Mouse (Mus musculus): Measurements from ENCODE around the gene Cenpa. TPM values are rescaled to one million over a fixed set of nuclear protein-coding genes. Genes with fewer than 3 reads are reported as not detected.

Gene Cenpa
- polyA plus RNA-seq, 1 experiment from 2014 or later = 292 TPM

DNA sequence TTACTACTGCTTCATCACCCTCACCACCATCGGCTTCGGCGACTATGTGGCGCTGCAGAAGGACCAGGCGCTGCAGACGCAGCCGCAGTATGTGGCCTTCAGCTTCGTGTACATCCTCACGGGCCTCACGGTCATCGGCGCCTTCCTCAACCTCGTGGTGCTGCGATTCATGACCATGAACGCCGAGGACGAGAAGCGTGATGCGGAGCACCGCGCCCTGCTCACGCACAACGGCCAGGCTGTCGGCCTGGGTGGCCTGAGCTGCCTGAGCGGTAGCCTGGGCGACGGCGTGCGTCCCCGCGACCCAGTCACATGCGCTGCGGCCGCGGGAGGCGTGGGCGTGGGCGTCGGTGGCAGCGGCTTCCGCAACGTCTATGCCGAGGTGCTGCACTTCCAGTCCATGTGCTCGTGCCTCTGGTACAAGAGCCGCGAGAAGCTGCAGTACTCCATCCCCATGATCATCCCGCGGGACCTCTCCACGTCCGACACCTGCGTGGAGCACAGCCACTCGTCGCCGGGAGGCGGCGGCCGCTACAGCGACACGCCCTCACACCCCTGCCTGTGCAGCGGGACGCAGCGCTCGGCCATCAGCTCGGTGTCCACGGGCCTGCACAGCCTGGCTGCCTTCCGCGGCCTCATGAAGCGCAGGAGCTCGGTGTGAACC, 44.3 kb upstream of the Cenpa start:
- peak; percentile 34; the same call in 1 of the 2 replicates for ATAC-seq (replicated peaks; ENCODE audit: low FRiP score, low TSS enrichment, low read depth)
- Histone ChIP-seq H3K27me3 (replicated peaks; ENCODE audit: control insufficient read depth, insufficient read depth, low read length) (peaks cover 10% of the 10 kb centered on the region; the same call in 1 of the 2 replicates), H3K4me2 (ENCODE audit: low read length) (peak overlapping the region; percentile 47), H3K4me3 (ENCODE audit: low read depth, low read length) (peak overlapping the region; percentile 27), H3K27ac (ENCODE audit: low read depth) (no peak overlapping the region), H3K9ac (ENCODE audit: low read length) (no peak overlapping the region), H3K4me1 (replicated peaks; ENCODE audit: control insufficient read depth, insufficient read depth, low read length) (peaks cover 25% of the 10 kb centered on the region), H3K9me3 (ENCODE audit: control insufficient read depth, low read length) (no peaks in the 10 kb centered on the region), H3K36me3 (ENCODE audit: control insufficient read depth, insufficient read depth, low read length) (no peaks in the 10 kb centered on the region)
- DNase-seq (ENCODE audit: low spot score) = peak; percentile 70
- WGBS = 11% methylated on average over 69 of the region's 69 CpGs

- Histone ChIP-seq H3K27me3 (replicated peaks; ENCODE audit: control insufficient read depth, insufficient read depth, low read length) (peaks cover 10% of the 10 kb centered on the region; the same call in 1 of the 2 replicates), H3K9me3 (ENCODE audit: control insufficient read depth, low read length) (no peaks in the 10 kb centered on the region), H3K4me1 (replicated peaks; ENCODE audit: control insufficient read depth, insufficient read depth, low read length) (peaks cover 20% of the 10 kb centered on the region), H3K27ac (ENCODE audit: low read depth) (no peak overlapping the region), H3K36me3 (ENCODE audit: control insufficient read depth, insufficient read depth, low read length) (no peaks in the 10 kb centered on the region), H3K4me2 (ENCODE audit: low read length) (peak overlapping the region; percentile 47), H3K4me3 (ENCODE audit: low read depth, low read length) (peak overlapping the region; percentile 27), H3K9ac (ENCODE audit: low read length) (peak overlapping the region; percentile 22; the same call in 1 of the 2 replicates)
- 11% methylated on average over 10 of the region's 10 CpGs for WGBS
- no peak for DNase-seq (ENCODE audit: low spot score)
- ATAC-seq (replicated peaks; ENCODE audit: low FRiP score, low TSS enrichment, low read depth) = 0 out of 2 replicates have a peak, but pooled peaks have one; percentile 2
These were observed 43.8 kb upstream of the Cenpa start for GRCm38 (mm10) chr5:30622841-30623185.

- no peaks in the 10 kb centered on the region for H3K9me3 ChIP-seq (ENCODE audit: control insufficient read depth, low read length)
- peaks cover 15% of the 10 kb centered on the region; the same call in 1 of the 2 replicates for H3K4me1 ChIP-seq (replicated peaks; ENCODE audit: control insufficient read depth, insufficient read depth, low read length)
- no peaks in the 10 kb centered on the region for H3K36me3 ChIP-seq (ENCODE audit: control insufficient read depth, insufficient read depth, low read length)
- ATAC-seq (replicated peaks; ENCODE audit: low FRiP score, low TSS enrichment, low read depth) = no peak
- H3K9ac ChIP-seq (ENCODE audit: low read length) = no peak overlapping the region; the same call in 1 of the 2 replicates
- no peak overlapping the region for H3K4me3 ChIP-seq (ENCODE audit: low read depth, low read length)
- DNase-seq (ENCODE audit: low spot score) = no peak
- no peak overlapping the region; the same call in 1 of the 2 replicates for H3K4me2 ChIP-seq (ENCODE audit: low read length)
- WGBS = 62% methylated on average over 2 of the region's 2 CpGs
- peaks cover 10% of the 10 kb centered on the region; the same call in 1 of the 2 replicates for H3K27me3 ChIP-seq (replicated peaks; ENCODE audit: control insufficient read depth, insufficient read depth, low read length)
- no peak overlapping the region for H3K27ac ChIP-seq (ENCODE audit: low read depth)
These were observed 43.2 kb upstream of the Cenpa start for GRCm38 (mm10) chr5:30623380-30623779.

DNA sequence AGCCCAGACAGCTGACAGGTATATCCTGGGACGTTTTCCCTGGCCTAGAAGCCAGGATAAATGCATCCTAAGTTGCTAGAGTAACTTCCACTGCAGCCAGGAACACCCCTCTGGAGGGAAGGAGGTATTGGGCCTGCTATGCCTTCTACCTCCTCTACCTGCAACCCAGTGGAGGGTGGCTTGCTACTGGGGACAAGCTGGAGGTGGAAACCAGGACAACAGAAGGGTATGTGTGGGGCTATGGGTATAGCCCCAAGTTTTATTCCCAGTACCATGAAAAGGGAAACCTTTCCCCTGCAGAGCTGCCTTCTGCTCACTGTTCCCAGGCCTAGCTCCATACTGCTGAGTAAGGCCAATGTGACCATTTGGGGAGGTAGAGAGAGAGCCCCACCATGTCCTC, 42.3 kb upstream of the Cenpa start:
- no peak for ATAC-seq (replicated peaks; ENCODE audit: low FRiP score, low TSS enrichment, low read depth)
- H3K9me3 ChIP-seq (ENCODE audit: control insufficient read depth, low read length) = no peaks in the 10 kb centered on the region
- peaks cover 10% of the 10 kb centered on the region; the same call in 1 of the 2 replicates for H3K27me3 ChIP-seq (replicated peaks; ENCODE audit: control insufficient read depth, insufficient read depth, low read length)
- peaks cover 14% of the 10 kb centered on the region; the same call in 1 of the 2 replicates for H3K4me1 ChIP-seq (replicated peaks; ENCODE audit: control insufficient read depth, insufficient read depth, low read length)
- no peaks in the 10 kb centered on the region for H3K36me3 ChIP-seq (ENCODE audit: control insufficient read depth, insufficient read depth, low read length)
- no peak overlapping the region for H3K9ac ChIP-seq (ENCODE audit: low read length)
- no peak overlapping the region for H3K27ac ChIP-seq (ENCODE audit: low read depth)
- 54% methylated on average over 1 of the region's 1 CpGs for WGBS
- H3K4me3 ChIP-seq (ENCODE audit: low read depth, low read length) = no peak overlapping the region
- DNase-seq (ENCODE audit: low spot score) = no peak
- no peak overlapping the region for H3K4me2 ChIP-seq (ENCODE audit: low read length)

GRCm38 (mm10) chr5:30624908-30625307, 41.7 kb upstream of the Cenpa start:
- Histone ChIP-seq H3K9ac (ENCODE audit: low read length) (no peak overlapping the region), H3K9me3 (ENCODE audit: control insufficient read depth, low read length) (no peaks in the 10 kb centered on the region), H3K36me3 (ENCODE audit: control insufficient read depth, insufficient read depth, low read length) (no peaks in the 10 kb centered on the region), H3K4me1 (replicated peaks; ENCODE audit: control insufficient read depth, insufficient read depth, low read length) (peaks cover 14% of the 10 kb centered on the region; the same call in 1 of the 2 replicates), H3K4me3 (ENCODE audit: low read depth, low read length) (no peak overlapping the region), H3K27me3 (replicated peaks; ENCODE audit: control insufficient read depth, insufficient read depth, low read length) (peaks cover 10% of the 10 kb centered on the region; the same call in 1 of the 2 replicates), H3K27ac (ENCODE audit: low read depth) (no peak overlapping the region), H3K4me2 (ENCODE audit: low read length) (no peak overlapping the region)
- DNase-seq (ENCODE audit: low spot score) = no peak
- ATAC-seq (replicated peaks; ENCODE audit: low FRiP score, low TSS enrichment, low read depth) = no peak
- WGBS = 36% methylated on average over 4 of the region's 4 CpGs

DNA sequence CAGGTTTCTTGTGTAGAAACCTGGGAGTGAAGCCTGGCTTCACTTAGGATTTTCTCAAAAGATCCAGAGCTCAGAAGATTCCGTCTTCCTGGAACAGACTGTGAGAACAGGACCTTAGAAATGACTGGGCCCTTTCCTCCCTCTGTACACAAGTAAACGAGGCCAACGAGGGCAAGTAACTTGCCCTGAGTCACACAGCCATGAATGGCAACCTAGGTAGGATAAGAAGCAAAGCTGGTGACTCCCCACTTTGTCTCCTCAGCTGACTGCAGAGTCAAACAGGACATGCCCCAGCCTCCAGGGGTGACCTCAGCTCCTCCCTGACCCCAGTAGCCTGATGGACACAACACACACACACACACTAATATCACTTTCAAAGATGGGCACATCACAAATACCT, 41.2 kb upstream of the Cenpa start:
- DNase-seq (ENCODE audit: low spot score) (no peak), ATAC-seq (replicated peaks; ENCODE audit: low FRiP score, low TSS enrichment, low read depth) (no peak)
- no peaks in the 10 kb centered on the region for H3K36me3 ChIP-seq (ENCODE audit: control insufficient read depth, insufficient read depth, low read length)
- H3K9me3 ChIP-seq (ENCODE audit: control insufficient read depth, low read length) = no peaks in the 10 kb centered on the region
- H3K4me2 ChIP-seq (ENCODE audit: low read length) = no peak overlapping the region
- no peak overlapping the region for H3K9ac ChIP-seq (ENCODE audit: low read length)
- peaks cover 10% of the 10 kb centered on the region; the same call in 1 of the 2 replicates for H3K27me3 ChIP-seq (replicated peaks; ENCODE audit: control insufficient read depth, insufficient read depth, low read length)
- no peak overlapping the region for H3K27ac ChIP-seq (ENCODE audit: low read depth)
- H3K4me1 ChIP-seq (replicated peaks; ENCODE audit: control insufficient read depth, insufficient read depth, low read length) = peaks cover 14% of the 10 kb centered on the region; the same call in 1 of the 2 replicates
- H3K4me3 ChIP-seq (ENCODE audit: low read depth, low read length) = no peak overlapping the region
- WGBS = 68% methylated on average over 3 of the region's 3 CpGs

DNA sequence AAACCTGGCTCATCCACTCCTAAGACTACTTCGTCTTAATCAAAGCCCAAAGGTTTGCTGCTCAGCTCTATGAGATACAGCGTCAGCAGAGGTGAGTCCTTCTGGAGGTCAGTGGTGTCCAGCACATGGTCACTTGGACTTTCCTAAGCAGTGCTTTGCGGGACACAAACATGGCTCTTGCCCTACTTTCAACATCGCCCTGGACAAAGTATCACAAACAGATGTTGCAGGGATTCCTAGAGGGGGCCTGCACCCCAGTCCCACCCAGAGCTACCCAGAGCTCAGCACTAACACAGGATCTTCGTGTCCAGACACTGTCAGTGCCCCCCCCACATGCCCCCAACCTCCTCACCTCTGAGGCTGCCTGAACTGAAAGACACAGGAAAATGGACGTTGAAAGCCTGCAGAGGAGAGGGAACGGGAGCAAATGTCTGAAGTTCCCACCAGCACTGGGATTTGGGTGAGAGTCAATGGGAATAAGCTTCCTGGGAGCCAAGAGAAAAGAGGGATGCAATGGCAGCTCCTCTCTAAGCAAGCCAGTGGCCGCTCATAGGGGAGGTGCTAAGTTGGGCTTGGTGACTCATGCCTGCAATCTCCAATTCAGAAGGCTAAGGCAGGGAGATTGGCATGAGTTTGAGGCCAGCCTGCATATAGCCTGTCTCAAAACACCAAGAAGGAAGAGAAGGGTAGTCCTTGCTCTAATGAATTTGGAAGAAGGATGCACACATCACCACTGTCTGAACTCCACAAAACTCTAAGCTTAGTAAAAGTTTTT, 40.1 kb upstream of the Cenpa start:
- H3K9me3 ChIP-seq (ENCODE audit: control insufficient read depth, low read length) = no peaks in the 10 kb centered on the region
- no peak overlapping the region for H3K4me3 ChIP-seq (ENCODE audit: low read depth, low read length)
- H3K36me3 ChIP-seq (ENCODE audit: control insufficient read depth, insufficient read depth, low read length) = no peaks in the 10 kb centered on the region
- peaks cover 14% of the 10 kb centered on the region; the same call in 1 of the 2 replicates for H3K4me1 ChIP-seq (replicated peaks; ENCODE audit: control insufficient read depth, insufficient read depth, low read length)
- ATAC-seq (replicated peaks; ENCODE audit: low FRiP score, low TSS enrichment, low read depth) = no peak
- 78% methylated on average over 8 of the region's 8 CpGs for WGBS
- H3K9ac ChIP-seq (ENCODE audit: low read length) = no peak overlapping the region
- no peak overlapping the region for H3K27ac ChIP-seq (ENCODE audit: low read depth)
- peaks cover 3% of the 10 kb centered on the region; the same call in 1 of the 2 replicates for H3K27me3 ChIP-seq (replicated peaks; ENCODE audit: control insufficient read depth, insufficient read depth, low read length)
- no peak for DNase-seq (ENCODE audit: low spot score)
- no peak overlapping the region for H3K4me2 ChIP-seq (ENCODE audit: low read length)

- Histone ChIP-seq H3K4me3 (ENCODE audit: low read depth, low read length) (no peak overlapping the region), H3K4me1 (replicated peaks; ENCODE audit: control insufficient read depth, insufficient read depth, low read length) (0 out of 2 replicates have a peak, but pooled peaks cover 4% of the 10 kb centered on the region), H3K27me3 (replicated peaks; ENCODE audit: control insufficient read depth, insufficient read depth, low read length) (no peaks in the 10 kb centered on the region), H3K27ac (ENCODE audit: low read depth) (no peak overlapping the region), H3K9me3 (ENCODE audit: control insufficient read depth, low read length) (no peaks in the 10 kb centered on the region), H3K36me3 (ENCODE audit: control insufficient read depth, insufficient read depth, low read length) (no peaks in the 10 kb centered on the region), H3K9ac (ENCODE audit: low read length) (no peak overlapping the region), H3K4me2 (ENCODE audit: low read length) (no peak overlapping the region)
- DNase-seq (ENCODE audit: low spot score) = no peak
- 85% methylated on average over 3 of the region's 3 CpGs for WGBS
- no peak for ATAC-seq (replicated peaks; ENCODE audit: low FRiP score, low TSS enrichment, low read depth)
These were observed 38.1 kb upstream of the Cenpa start for GRCm38 (mm10) chr5:30628511-30628910.
